ENCODE assay signal across 26 mouse cellular contexts in genomic region chr10:21410711-21411110, GRCm38 (mm10). TPM values are rescaled to one million over a fixed set of nuclear protein-coding genes. Genes with fewer than 3 reads are reported as not detected.
"Had no signal": no experiment of that assay in that cellular context is flagged by ENCODE, and none has a peak within 500 bp of the region (broad histone marks: within the 10 kb centered on the region; RNA-seq: fewer than 3 reads in every experiment).

No protein-coding gene starts in this region.

- H3K36me3 ChIP-seq: heart, embryonic 10.5 days; heart, embryonic 12.5 days; hindbrain, embryonic 10.5 days; hindbrain, embryonic 12.5 days; intestine, embryonic 15.5 days; limb, embryonic 10.5 days; limb, embryonic 12.5 days; liver, embryonic 13.5 days had no signal

- H3K9ac ChIP-seq: heart, embryonic 12.5 days; hindbrain, embryonic 12.5 days; hindbrain, embryonic 14.5 days; intestine, embryonic 15.5 days; limb, embryonic 12.5 days; liver, embryonic 13.5 days had no signal

- H3K4me1 ChIP-seq: hindbrain, embryonic 12.5 days; intestine, embryonic 15.5 days; limb, embryonic 10.5 days; limb, embryonic 12.5 days; liver, embryonic 13.5 days had no signal

- H3K9me3 ChIP-seq: heart, embryonic 10.5 days; heart, embryonic 12.5 days; hindbrain, embryonic 10.5 days; hindbrain, embryonic 12.5 days; intestine, embryonic 15.5 days; limb, embryonic 10.5 days; limb, embryonic 12.5 days; liver, embryonic 13.5 days had no signal

- H3K27ac ChIP-seq: heart, adult 2 months; heart, embryonic 10.5 days; hindbrain, embryonic 10.5 days; hindbrain, embryonic 12.5 days; hindbrain, embryonic 14.5 days; intestine, embryonic 15.5 days; layer of hippocampus, adult 2 months; left cerebral cortex, adult 2 months; limb, embryonic 10.5 days; limb, embryonic 12.5 days; liver, embryonic 13.5 days had no signal

- H3K4me3 ChIP-seq: heart, adult 2 months; heart, embryonic 10.5 days; heart, embryonic 12.5 days; hindbrain, embryonic 10.5 days; hindbrain, embryonic 12.5 days; intestine, embryonic 15.5 days; layer of hippocampus, adult 2 months; left cerebral cortex, adult 2 months; limb, embryonic 10.5 days; limb, embryonic 12.5 days; liver, embryonic 13.5 days had no signal

- H3K4me2 ChIP-seq: heart, embryonic 12.5 days; hindbrain, embryonic 12.5 days; hindbrain, embryonic 14.5 days; intestine, embryonic 15.5 days; limb, embryonic 12.5 days; liver, embryonic 11.5 days; liver, embryonic 13.5 days had no signal

- H3K27me3 ChIP-seq: heart, embryonic 12.5 days; hindbrain, embryonic 12.5 days; intestine, embryonic 15.5 days; limb, embryonic 12.5 days had no signal

- DNase-seq: gastrocnemius, postnatal 14 days; gastrocnemius, postnatal 36 days; heart, adult 2 months; heart, postnatal 10 days; heart, postnatal 4 days; kidney, adult 18-20 months; kidney, adult 8-10 months; kidney, postnatal 10 days; kidney, postnatal 25 days; kidney, postnatal 4 days; liver, embryonic 13.5 days had no signal

- ATAC-seq: hindbrain, embryonic 16.5 days; inflammation-experienced regulatory T-cells, adult 6 months; intestine, embryonic 15.5 days; intestine, postnatal 0 days had no signal

RNA-seq across cellular contexts. Expression of gene Aldh8a1, which starts 33.6 kb away (rescaled TPM):
- polyA plus RNA-seq: heart, adult 2 months; heart, embryonic 14.5 days; hindbrain, embryonic 14.5 days; inflammation-experienced regulatory T-cells, adult 6 months; intestine, postnatal 0 days; limb, embryonic 12.5 days had no signal
